Comparison of ENCODE assay signal across 8 mouse cellular contexts in the genomic region with DNA sequence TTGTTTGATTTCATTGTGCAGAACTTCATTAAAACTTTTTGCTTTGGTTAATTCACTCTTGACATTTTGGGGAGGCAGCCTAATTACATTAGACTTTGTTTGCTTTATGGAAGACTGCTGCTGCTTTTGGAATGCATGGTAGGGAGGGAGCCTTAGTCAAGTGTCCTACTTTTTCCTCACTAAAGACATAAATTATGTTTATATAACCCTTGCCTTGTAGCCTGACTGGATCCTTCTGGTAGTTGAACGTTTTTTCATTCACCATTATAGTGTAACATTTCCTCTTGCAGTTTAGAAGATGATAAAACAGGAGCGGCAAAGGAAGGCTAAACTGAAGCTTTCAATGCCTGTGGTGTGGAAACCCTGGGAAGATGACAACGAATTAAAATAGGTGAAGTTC. TPM values are rescaled to one million over a fixed set of nuclear protein-coding genes. Genes with fewer than 3 reads are reported as not detected.
DNase-seq lines count a peak whose midpoint lies in the region; ATAC-seq and TF ChIP-seq lines count a peak whose summit lies in the region.

No protein-coding gene starts in this region.

- TF ChIP-seq POLR2A in CH12.LX (IDR thresholded peaks at IDR 0.05; ENCODE audit: low read depth, low read length): no peak

- peak overlapping the region; percentile 75 for H3K9ac ChIP-seq in CH12.LX (ENCODE audit: insufficient read depth, low read depth)
- peak overlapping the region; percentile 97 for H3K9ac ChIP-seq in forebrain, embryonic 16.5 days (replicated peaks; ENCODE audit: low read depth, low read length)
- no peak overlapping the region; the same call in 1 of the 2 replicates for H3K9ac ChIP-seq in liver, embryonic 15.5 days

- H3K27ac ChIP-seq in gastrocnemius, adult 2 months: peak overlapping the region; percentile 94
- H3K27ac ChIP-seq in CH12.LX (ENCODE audit: insufficient read depth, low read depth): no peak overlapping the region
- peak overlapping the region; percentile 71 for H3K27ac ChIP-seq in forebrain, embryonic 16.5 days (ENCODE audit: low read length)
- no peak overlapping the region; the same call in 1 of the 2 replicates for H3K27ac ChIP-seq in liver, embryonic 15.5 days (replicated peaks)

- peak overlapping the region; percentile 95 for H3K4me3 ChIP-seq in gastrocnemius, adult 2 months
- H3K4me3 ChIP-seq in CH12.LX (replicated peaks in 1 of 3; ENCODE audit: low read depth in 2 of 3, low read length in 2 of 3, poor library complexity in 1 of 3): peak overlapping the region; percentile 79 to 99 (median 85)
- peak overlapping the region; percentile 85 for H3K4me3 ChIP-seq in forebrain, embryonic 16.5 days (replicated peaks; ENCODE audit: low read length)
- H3K4me3 ChIP-seq in liver, embryonic 15.5 days (replicated peaks): peak overlapping the region; percentile 80

- no peak for TF ChIP-seq RAD21 in CH12.LX (IDR thresholded peaks at IDR 0.05; ENCODE audit: low read depth, low read length)

- no peak for TF ChIP-seq CTCF in gastrocnemius, adult 2 months (IDR thresholded peaks at IDR 0.05)
- no peak for TF ChIP-seq CTCF in CH12.LX (conservative IDR thresholded peaks at IDR 0.05 in 1 of 2, IDR thresholded peaks at IDR 0.05 in 1 of 2; ENCODE audit: low read depth in 2 of 2, low read length in 2 of 2)

- no peaks in the 10 kb centered on the region for H3K27me3 ChIP-seq in CH12.LX (replicated peaks)
- no peaks in the 10 kb centered on the region for H3K27me3 ChIP-seq in forebrain, embryonic 16.5 days (replicated peaks; ENCODE audit: control insufficient read depth, insufficient read depth, low read length)
- no peaks in the 10 kb centered on the region for H3K27me3 ChIP-seq in liver, embryonic 15.5 days

- H3K36me3 ChIP-seq in CH12.LX (replicated peaks in 1 of 2; ENCODE audit: control insufficient read depth in 1 of 2, insufficient read depth in 1 of 2, low read length in 1 of 2): peaks cover 0 to 2% of the 10 kb centered on the region in 2 experiments
- H3K36me3 ChIP-seq in forebrain, embryonic 16.5 days (ENCODE audit: control insufficient read depth, insufficient read depth): no peaks in the 10 kb centered on the region
- no peaks in the 10 kb centered on the region for H3K36me3 ChIP-seq in liver, embryonic 15.5 days (replicated peaks)

- H3K4me2 ChIP-seq in CH12.LX (ENCODE audit: insufficient read depth, low read depth, poor library complexity, severe bottlenecking): peak overlapping the region; percentile 69
- H3K4me2 ChIP-seq in forebrain, embryonic 16.5 days (ENCODE audit: low read length): peak overlapping the region; percentile 77
- peak overlapping the region; percentile 84 for H3K4me2 ChIP-seq in liver, embryonic 15.5 days

- intact Hi-C loops in gastrocnemius, adult 2 months (cut with DNase I): loop anchor here (5.0 kb wide), 2 partner anchors 116 to 181 kb away; a partner anchor contains a TSS

- dilution Hi-C loops in CH12.LX (cut with MboI; ENCODE audit: extremely low pct_ligation_motif_present, extremely low pct_unique_long_range_greater_than_20kb, low sequenced_read_pairs): no loop called here

- TF ChIP-seq EP300 in CH12.LX (IDR thresholded peaks at IDR 0.05; ENCODE audit: low read length): no peak

- 5% methylated on average over 3 of the region's 3 CpGs for WGBS in forebrain, embryonic 16.5 days
- 9% methylated on average over 3 of the region's 3 CpGs for WGBS in liver, embryonic 15.5 days (ENCODE audit: insufficient replicate concordance)

- DNase-seq in gastrocnemius, adult 2 months: no peak
- DNase-seq in gastrocnemius, postnatal 10 days: no peak
- DNase-seq in CH12.LX (ENCODE audit: extremely low read depth): no peak
- no peak for DNase-seq in frontal cortex, postnatal 10 days (ENCODE audit: low spot score in 2 of 2)
- no peak for DNase-seq in right cerebral cortex, postnatal 4 days
- no peak for DNase-seq in thymus, postnatal 14 days

- H3K79me2 ChIP-seq in CH12.LX (replicated peaks; ENCODE audit: control insufficient read depth, extremely low read depth, insufficient read depth, poor library complexity, severe bottlenecking): 0 out of 2 replicates have a peak, but pooled peaks cover 4% of the 10 kb centered on the region

- H3K4me1 ChIP-seq in CH12.LX (ENCODE audit: control insufficient read depth in 1 of 2, insufficient read depth in 2 of 2): peaks cover 6 to 21% of the 10 kb centered on the region in 2 experiments
- peaks cover 13% of the 10 kb centered on the region for H3K4me1 ChIP-seq in forebrain, embryonic 16.5 days (replicated peaks; ENCODE audit: control insufficient read depth, insufficient read depth, low read length)
- peaks cover 29% of the 10 kb centered on the region for H3K4me1 ChIP-seq in liver, embryonic 15.5 days (replicated peaks)

- H3K9me3 ChIP-seq in CH12.LX (replicated peaks; ENCODE audit: low read length): no peaks in the 10 kb centered on the region
- H3K9me3 ChIP-seq in forebrain, embryonic 16.5 days (ENCODE audit: control insufficient read depth, low read length): no peaks in the 10 kb centered on the region
- H3K9me3 ChIP-seq in liver, embryonic 15.5 days (replicated peaks): no peaks in the 10 kb centered on the region

- in situ Hi-C loops in CH12.LX (cut with MboI; ENCODE audit: low pct_ligation_motif_present, low pct_unique_long_range_greater_than_20kb, low sequenced_read_pairs): loop anchor here (5.0 kb wide), 1 partner anchor 171 kb away; no protein-coding TSS in a partner anchor

- 0 out of 2 replicates have a peak, but pooled peaks have one; percentile 10 for ATAC-seq in forebrain, embryonic 16.5 days
- ATAC-seq in liver, embryonic 15.5 days (ENCODE audit: insufficient read depth): no peak

TF ChIP-seq in CH12.LX, 34 proteins besides CTCF, POLR2A, EP300 and RAD21:
- TF ChIP-seq TCF12 (IDR thresholded peaks at IDR 0.05; ENCODE audit: low read depth, low read length) (no peak), MEF2A (IDR thresholded peaks at IDR 0.05; ENCODE audit: borderline replicate concordance, low read depth, low read length) (no peak), MAX (IDR thresholded peaks at IDR 0.05; ENCODE audit: low read length) (no peak), BHLHE40 (IDR thresholded peaks at IDR 0.05; ENCODE audit: low read depth, low read length) (no peak), MXI1 (IDR thresholded peaks at IDR 0.05; ENCODE audit: low read depth, low read length) (no peak), ELF1 (IDR thresholded peaks at IDR 0.05; ENCODE audit: low read depth, low read length) (no peak), PAX5 (IDR thresholded peaks at IDR 0.05; ENCODE audit: low read length) (no peak), NRF1 (IDR thresholded peaks at IDR 0.05; ENCODE audit: low read depth, low read length) (no peak)

RNA-seq across cellular contexts. Expression of a gene that starts 0.4 kb away (rescaled TPM):
- 10 to 100 TPM; 64.5 to 83.1 TPM for total RNA-seq in gastrocnemius, adult 2 months (2021)
- total RNA-seq in gastrocnemius, postnatal 10 days (2021): 10 to 100 TPM; 54.2 to 61.2 TPM
- total RNA-seq in CH12.LX (2012; rRNA removed) (13.9 and 15.9 TPM in 2 replicates), CH12.LX (2014; rRNA removed) (11.0 and 12.4 TPM in 2 replicates)
- polyA plus RNA-seq in CH12.LX (2012; ENCODE audit: insufficient read length, low read depth): 17.5 and 18.3 TPM in 2 replicates
- 5.4 and 6.3 TPM in 2 replicates for polyA plus RNA-seq in forebrain, embryonic 16.5 days (2015; fragmentation: Nextera tagmentation; extraction: Ambion mirVana)
- 7.9 and 8.2 TPM in 2 replicates for polyA plus RNA-seq in liver, embryonic 15.5 days (2015; fragmentation: Nextera tagmentation; extraction: Ambion mirVana)

Comparison
In these comparisons a context has a peak if more than half of its experiments do, and no peak if none do; other contexts are left out.
1. H3K27ac ChIP-seq: peak in gastrocnemius, adult 2 months (single experiment) and forebrain, embryonic 16.5 days (single experiment); none in CH12.LX (single experiment) and liver, embryonic 15.5 days (single experiment).
2. Peak in every context shown above with its lines, with median percentiles within 50 percentile points of each other: H3K4me3 ChIP-seq and H3K4me2 ChIP-seq.